Mouse (Mus musculus) kidney, adult 2 months (tissue): ENCODE data around the gene Opa1.

ENCODE experiments used
- CTCF ChIP-seq: fragments of 200-500 bp; conservative IDR thresholded peaks from 2 replicates; pipeline ENCODE4 v1.5.1; 2011; ENCODE audit warnings: low read depth, mild to moderate bottlenecking, control low read depth, low read length, moderate library complexity, mixed read lengths; ENCODE audit not compliant: insufficient read depth, insufficient read length
- POLR2A ChIP-seq: fragments of 200-500 bp; IDR thresholded peaks from one replicate; pipeline ENCODE4 v1.6.1; 2011; ENCODE audit warnings: low read depth, low read length, control low read depth

- TF ChIP-seq POLR2A, result no peak
- no peak for TF ChIP-seq CTCF
These were observed 35.6 kb downstream of the Opa1 start for GRCm38 (mm10) chr16:29614762-29615161.
